Mouse (Mus musculus) lung, postnatal 0 days (tissue): ENCODE measurements around the gene Shbg.

Experiments used
- CTCF ChIP-seq: IDR thresholded peaks from 2 replicates; pipeline ENCODE4 v1.5.1; 2016; ENCODE audit warnings: antibody characterized with exemption, mild to moderate bottlenecking
- EP300 ChIP-seq: IDR thresholded peaks from 2 replicates; pipeline ENCODE4 v1.6.1; 2016; ENCODE audit warnings: antibody characterized with exemption, mild to moderate bottlenecking, control low read depth

GRCm38 (mm10) chr11:69664841-69665240 is 47.1 kb upstream of the Shbg start:
- no peak for TF ChIP-seq CTCF
- no peak for TF ChIP-seq EP300
